Mouse (Mus musculus) Patski (cell line): ENCODE data around the gene Rtl6. TPM values are rescaled to one million over a fixed set of nuclear protein-coding genes. Genes with fewer than 3 reads are reported as not detected.

ENCODE experiments used
- ATAC-seq: fragments of 100-300 bp; one replicate; pipeline ENCODE4 v1.8.0; 2021
- CTCF ChIA-PET: fragments of 350-600 bp; sonication (Branson Sonifier 250); formaldehyde crosslinking; loops from one replicate; lab custom pipeline; 2022; ENCODE audit warnings: inconsistent platforms; lab: Charles Lee
- POLR2A ChIA-PET: fragments of 350-600 bp; sonication (Branson Sonifier 250); formaldehyde crosslinking; loops from one replicate; lab custom pipeline; 2022; ENCODE audit warnings: antibody characterized with exemption, inconsistent platforms; lab: Charles Lee
- DNase-seq: peaks from one replicate; pipeline ENCODE4 v3.0.0-alpha.2; 2011; ENCODE audit warnings: low read depth, low spot score
- H3K27me3 ChIP-seq: fragments of 371-371 bp; one replicate; pipeline ENCODE4 v1.5.1; 2021
- CTCF ChIP-seq: fragments of 100-300 bp; IDR thresholded peaks from one replicate; pipeline ENCODE4 v1.5.1; 2021
- in situ Hi-C: fragments of 300-500 bp; cut with MboI; formaldehyde crosslinking; loops from 3 replicates; pipeline ENCODE4 v1.11.1; 2018; ENCODE audit warnings: low pct_unique_long_range_greater_than_20kb, mixed read lengths
- polyA plus RNA-seq: library from polyadenylated mRNA; unstranded; gene quantifications from one replicate; pipeline ENCODE4 v1.2.3, GENCODE M21; 2021

The Rtl6 gene
- polyA plus RNA-seq, 1 experiment from 2014 or later: 0.06 TPM

DNA sequence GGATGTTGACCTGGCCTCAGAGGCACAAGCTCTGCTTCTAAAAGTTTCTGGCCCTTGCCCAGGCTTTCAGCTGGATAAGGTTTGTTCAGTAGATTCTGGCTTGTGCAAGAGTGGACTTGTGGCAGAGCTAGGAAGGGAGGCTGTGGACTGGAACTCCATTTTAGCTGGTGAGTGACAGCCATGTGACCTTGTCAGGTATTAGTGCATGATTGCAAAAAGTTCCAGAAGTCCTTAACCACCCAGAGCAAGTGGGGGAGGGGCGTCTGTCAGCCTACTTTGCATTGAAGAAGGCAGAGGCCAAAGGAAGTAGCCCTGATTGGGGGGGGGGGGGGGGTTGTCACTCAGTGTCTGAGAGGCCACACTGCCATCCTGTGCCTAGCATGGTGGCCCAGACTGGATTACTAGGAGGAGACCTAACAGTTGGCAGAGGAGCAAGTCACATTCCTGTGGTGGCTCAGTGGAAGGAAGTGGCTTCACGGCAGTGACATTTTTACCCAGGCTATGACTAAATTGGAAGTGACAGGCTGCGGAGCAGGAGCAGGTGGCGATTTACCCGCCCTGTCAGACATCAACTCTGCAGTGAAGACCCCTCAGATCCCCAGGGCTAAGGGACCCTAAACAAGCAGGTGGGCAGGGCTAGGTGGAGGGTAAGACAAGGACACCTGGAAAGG, 44.9 kb downstream of the Rtl6 start:
- in situ Hi-C loops: no loop called here
- no peak for TF ChIP-seq CTCF
- DNase-seq (no peak), ATAC-seq (no peak)
- ChIA-PET CTCF (interaction anchor here (1.2 kb wide), 1 partner anchor 19 kb away, joined by 3 read pairs; no protein-coding TSS in a partner anchor), POLR2A (no interaction called here)
- peaks cover 3% of the 10 kb centered on the region for H3K27me3 ChIP-seq

DNA sequence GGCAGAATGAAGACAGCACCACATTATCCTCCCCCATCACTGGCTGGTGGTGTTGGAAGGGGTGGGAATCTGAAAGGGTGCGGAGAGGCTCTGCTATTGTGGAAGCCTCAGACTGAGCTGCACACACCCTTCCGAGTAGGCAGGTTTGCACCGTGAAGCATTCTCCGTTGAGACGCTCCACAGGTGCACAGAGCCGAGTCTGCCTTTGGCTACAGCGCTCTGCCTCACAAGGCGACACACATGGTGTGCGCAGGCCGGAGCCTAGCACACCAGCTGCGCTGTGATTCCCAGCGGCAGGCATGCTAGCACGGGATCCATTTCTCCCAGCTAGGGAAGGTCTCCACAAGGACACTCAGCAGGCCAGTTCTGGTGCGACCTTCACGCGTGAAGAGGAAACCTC, 47.6 kb downstream of the Rtl6 start:
- TF ChIP-seq CTCF: no peak
- POLR2A ChIA-PET: no interaction called here
- in situ Hi-C loops: no loop called here
- CTCF ChIA-PET: interaction anchor here (1.2 to 1.6 kb wide), 2 partner anchors 26 to 36 kb away, joined by 3 read pairs; no protein-coding TSS in a partner anchor
- DNase-seq: no peak
- no peak for ATAC-seq
- peaks cover 3% of the 10 kb centered on the region for H3K27me3 ChIP-seq

- ChIA-PET CTCF (interaction anchor here (1.2 to 1.6 kb wide), 2 partner anchors 27 to 37 kb away, joined by 3 read pairs; no protein-coding TSS in a partner anchor), POLR2A (no interaction called here)
- DNase-seq: no peak
- ATAC-seq: no peak
- no peak for TF ChIP-seq CTCF
- in situ Hi-C loops: no loop called here
- H3K27me3 ChIP-seq: peaks cover 3% of the 10 kb centered on the region
Observed at GRCm38 (mm10) chr15:84509161-84509560, 48.5 kb downstream of the Rtl6 start.

GRCm38 (mm10) chr15:84506026-84506425, 51.6 kb downstream of the Rtl6 start:
- in situ Hi-C loops: no loop called here
- no peak for DNase-seq
- no peaks in the 10 kb centered on the region for H3K27me3 ChIP-seq
- TF ChIP-seq CTCF: no peak
- no peak for ATAC-seq
- CTCF ChIA-PET: no interaction called here
- POLR2A ChIA-PET: no interaction called here

DNA sequence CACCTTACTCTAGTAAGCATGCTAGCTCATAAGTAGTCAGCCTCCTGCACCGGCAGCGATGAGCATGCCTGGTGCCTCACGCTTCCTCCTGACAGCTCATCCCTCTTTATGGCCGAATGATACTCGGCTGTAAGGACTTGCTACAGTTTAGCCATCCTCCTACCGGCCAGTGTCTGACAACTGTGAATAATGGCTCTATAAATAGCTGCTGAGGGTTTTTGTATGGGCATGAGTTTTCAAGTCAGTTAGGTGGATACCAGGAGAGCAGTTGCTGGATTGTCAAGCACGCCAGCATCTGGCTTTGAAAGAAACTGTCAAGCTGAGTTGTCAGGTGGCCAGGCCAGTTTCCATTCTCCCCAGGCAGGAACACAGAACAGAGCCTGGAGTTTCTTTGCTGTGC, 52.7 kb downstream of the Rtl6 start:
- CTCF ChIA-PET: no interaction called here
- in situ Hi-C loops: no loop called here
- H3K27me3 ChIP-seq: no peaks in the 10 kb centered on the region
- POLR2A ChIA-PET: no interaction called here
- no peak for DNase-seq
- ATAC-seq: no peak
- TF ChIP-seq CTCF: no peak

Other genes with a start within 250 kb of the Rtl6 start
- gene Parvg, start 233.8 kb downstream of the Rtl6 start, polyA plus RNA-seq: not detected
- 0.01 TPM for gene Shisal1, start 110.7 kb downstream of the Rtl6 start, polyA plus RNA-seq
- 15.6 TPM for gene Prr5, start 111.8 kb upstream of the Rtl6 start, polyA plus RNA-seq
- gene Arhgap8, start 162.2 kb upstream of the Rtl6 start, polyA plus RNA-seq: 0.39 TPM